Mouse (Mus musculus) intestine, embryonic 15.5 days (tissue): ENCODE measurements at regions not wholly inside any gene's neighbourhood (a gene's known extent, or its start where the extent isn't known, plus 50 kb on each side); places are given as distances from the start of the nearest gene placed in this dataset.

ENCODE experiments used
- ATAC-seq: fragments of 200-750 bp; cut with Nextera tagmentation; 2 replicates; pipeline ENCODE4 v1.8.0; 2017; ENCODE audit warnings: moderate TSS enrichment, moderate library complexity
- H3K27ac ChIP-seq: fragments of 300-500 bp; sonication (generic); 2 replicates; pipeline ENCODE4 v1.5.1; 2015; ENCODE audit warnings: mild to moderate bottlenecking, inconsistent platforms
- H3K27me3 ChIP-seq: fragments of 300-500 bp; sonication (generic); replicated peaks from 2 replicates; pipeline ENCODE4 v1.6.1; 2015; ENCODE audit warnings: inconsistent platforms
- H3K36me3 ChIP-seq: fragments of 300-500 bp; sonication (generic); 2 replicates; pipeline ENCODE4 v1.6.1; 2015; ENCODE audit warnings: inconsistent platforms
- H3K4me1 ChIP-seq: fragments of 300-500 bp; sonication (generic); replicated peaks from 2 replicates; pipeline ENCODE4 v1.6.1; 2015; ENCODE audit warnings: inconsistent platforms
- H3K4me2 ChIP-seq: fragments of 300-500 bp; sonication (generic); replicated peaks from 2 replicates; pipeline ENCODE4 v1.6.1; 2015; ENCODE audit warnings: mild to moderate bottlenecking, inconsistent platforms
- H3K4me3 ChIP-seq: fragments of 300-500 bp; sonication (generic); replicated peaks from 2 replicates; pipeline ENCODE4 v1.5.1; 2015; ENCODE audit warnings: inconsistent platforms
- H3K9ac ChIP-seq: fragments of 300-500 bp; sonication (generic); 2 replicates; pipeline ENCODE4 v1.6.1; 2015; ENCODE audit warnings: inconsistent platforms
- H3K9me3 ChIP-seq: fragments of 300-500 bp; sonication (generic); 2 replicates; pipeline ENCODE4 v1.6.1; 2016; ENCODE audit warnings: inconsistent platforms
- whole genome bisulfite sequencing: fragments of 180-500 bp; shearing (Covaris S2); methylation state at CpG from one replicate; pipeline ENCODE4 v1.1.7; 2015; 5-methylcytosine and 5-hydroxymethylcytosine counted together

- Histone ChIP-seq H3K27me3 (no peaks in the 10 kb centered on the region), H3K4me3 (no peak overlapping the region), H3K9ac (no peak overlapping the region), H3K4me2 (no peak overlapping the region), H3K9me3 (no peaks in the 10 kb centered on the region), H3K36me3 (no peaks in the 10 kb centered on the region), H3K4me1 (no peaks in the 10 kb centered on the region), H3K27ac (no peak overlapping the region)
- ATAC-seq: no peak
- 75% methylated on average over 8 of the region's 8 CpGs for WGBS
Observed at GRCm38 (mm10) chr11:114611690-114612089, 56.6 kb upstream of the Rpl38 start.

- no peaks in the 10 kb centered on the region for H3K9me3 ChIP-seq
- no peak overlapping the region for H3K9ac ChIP-seq
- H3K4me2 ChIP-seq: no peak overlapping the region
- H3K4me3 ChIP-seq: no peak overlapping the region
- WGBS: 89% methylated on average over 9 of the region's 9 CpGs
- no peak overlapping the region for H3K27ac ChIP-seq
- H3K4me1 ChIP-seq: no peaks in the 10 kb centered on the region
- ATAC-seq: no peak
- no peaks in the 10 kb centered on the region for H3K36me3 ChIP-seq
- no peaks in the 10 kb centered on the region for H3K27me3 ChIP-seq
Observed at GRCm38 (mm10) chr11:114608009-114608408, 60.3 kb upstream of the Rpl38 start.

DNA sequence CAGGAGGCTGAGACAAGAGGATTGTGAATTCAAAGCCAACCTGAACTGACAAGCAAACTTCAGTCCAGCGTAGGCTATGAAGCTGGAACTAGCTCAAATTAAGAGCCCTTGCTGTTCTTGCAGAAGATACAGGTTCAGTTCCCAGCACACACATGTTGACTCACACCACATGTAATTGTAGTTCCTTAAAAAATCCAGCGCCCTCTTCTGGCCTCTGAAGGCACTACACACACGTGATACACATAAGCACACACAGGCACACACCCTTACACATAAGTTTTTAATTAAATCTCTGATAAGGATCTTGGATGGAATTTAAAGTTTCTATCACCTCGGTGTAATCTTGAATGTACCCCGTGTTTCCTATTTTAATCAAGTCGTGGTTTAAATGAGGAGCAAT is 65.2 kb upstream of the Rpl38 start:
- no peaks in the 10 kb centered on the region for H3K4me1 ChIP-seq
- no peak for ATAC-seq
- no peak overlapping the region for H3K4me3 ChIP-seq
- H3K27me3 ChIP-seq: no peaks in the 10 kb centered on the region
- no peak overlapping the region for H3K4me2 ChIP-seq
- no peaks in the 10 kb centered on the region for H3K9me3 ChIP-seq
- H3K27ac ChIP-seq: no peak overlapping the region
- H3K9ac ChIP-seq: no peak overlapping the region
- 78% methylated on average over 6 of the region's 6 CpGs for WGBS
- no peaks in the 10 kb centered on the region for H3K36me3 ChIP-seq

GRCm38 (mm10) chr11:114597225-114597624 is 71.1 kb upstream of the Rpl38 start:
- Histone ChIP-seq H3K27me3 (no peaks in the 10 kb centered on the region), H3K27ac (no peak overlapping the region), H3K4me1 (no peaks in the 10 kb centered on the region), H3K9ac (no peak overlapping the region), H3K4me3 (no peak overlapping the region), H3K36me3 (no peaks in the 10 kb centered on the region), H3K4me2 (no peak overlapping the region), H3K9me3 (no peaks in the 10 kb centered on the region)
- WGBS: 33% methylated on average over 2 of the region's 2 CpGs
- ATAC-seq: no peak

- 56% methylated on average over 9 of the region's 9 CpGs for WGBS
Observed at GRCm38 (mm10) chr11:114592961-114593360, 75.4 kb upstream of the Rpl38 start.

DNA sequence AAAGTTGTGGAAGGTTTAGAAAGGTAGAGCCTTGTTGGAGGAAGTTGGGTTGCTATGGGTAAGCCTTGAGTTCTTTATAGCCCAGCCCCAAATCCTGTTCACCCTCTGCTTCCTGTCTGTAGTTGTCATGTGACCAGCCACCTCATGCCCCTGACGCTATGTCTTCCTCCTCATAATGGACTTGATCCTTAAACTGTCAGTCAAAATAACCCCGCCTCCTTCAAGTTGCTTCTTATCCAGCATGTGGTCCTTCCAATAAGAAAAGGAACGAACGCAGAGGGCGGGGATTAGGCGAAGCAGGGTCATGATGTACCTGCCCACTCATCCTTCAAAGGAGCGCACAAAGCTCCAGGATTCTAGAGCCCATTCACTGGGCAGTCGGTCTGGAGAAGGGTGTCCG is 79.8 kb upstream of the Rpl38 start:
- no peaks in the 10 kb centered on the region for H3K4me1 ChIP-seq
- ATAC-seq: no peak
- 70% methylated on average over 9 of the region's 9 CpGs for WGBS
- H3K9ac ChIP-seq: no peak overlapping the region
- H3K4me2 ChIP-seq: no peak overlapping the region
- no peak overlapping the region for H3K27ac ChIP-seq
- no peaks in the 10 kb centered on the region for H3K9me3 ChIP-seq
- H3K4me3 ChIP-seq: no peak overlapping the region
- H3K36me3 ChIP-seq: no peaks in the 10 kb centered on the region
- H3K27me3 ChIP-seq: no peaks in the 10 kb centered on the region

More at GRCm38 (mm10) chr11:114592961-114593360, 75.4 kb upstream of the Rpl38 start:
- H3K27ac ChIP-seq: no peak overlapping the region
- ATAC-seq: no peak
- no peaks in the 10 kb centered on the region for H3K9me3 ChIP-seq
- H3K4me2 ChIP-seq: no peak overlapping the region
- no peaks in the 10 kb centered on the region for H3K36me3 ChIP-seq
- no peak overlapping the region for H3K4me3 ChIP-seq
- H3K9ac ChIP-seq: no peak overlapping the region
- no peaks in the 10 kb centered on the region for H3K27me3 ChIP-seq
- no peaks in the 10 kb centered on the region for H3K4me1 ChIP-seq

DNA sequence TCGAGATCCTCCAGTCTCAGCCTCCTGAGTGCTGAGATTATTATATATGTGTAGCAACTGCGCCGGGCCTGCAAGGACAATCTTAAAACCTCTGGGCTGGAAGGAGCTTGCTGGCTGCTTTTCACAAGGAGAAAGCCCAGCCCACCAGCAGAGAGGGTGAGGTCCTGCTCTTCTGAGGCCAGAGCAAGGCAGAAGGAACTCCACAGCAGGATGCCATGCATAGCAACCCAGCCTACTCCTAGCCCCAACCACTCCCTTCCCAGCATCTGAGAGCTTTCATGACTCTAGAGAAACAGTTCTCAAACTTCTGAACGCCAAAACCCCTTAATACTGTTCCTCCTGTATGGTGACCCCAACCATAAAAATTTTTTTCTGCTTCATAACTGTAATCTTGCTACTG is 80.3 kb upstream of the Rpl38 start:
- Histone ChIP-seq H3K4me3 (no peak overlapping the region), H3K4me2 (no peak overlapping the region), H3K27me3 (no peaks in the 10 kb centered on the region), H3K36me3 (no peaks in the 10 kb centered on the region), H3K27ac (no peak overlapping the region), H3K9ac (no peak overlapping the region), H3K4me1 (no peaks in the 10 kb centered on the region), H3K9me3 (no peaks in the 10 kb centered on the region)
- WGBS: 86% methylated on average over 4 of the region's 4 CpGs
- ATAC-seq: no peak

- Histone ChIP-seq H3K9me3 (no peaks in the 10 kb centered on the region), H3K4me1 (no peaks in the 10 kb centered on the region), H3K4me2 (no peak overlapping the region), H3K9ac (no peak overlapping the region), H3K36me3 (no peaks in the 10 kb centered on the region), H3K27ac (no peak overlapping the region), H3K27me3 (no peaks in the 10 kb centered on the region), H3K4me3 (no peak overlapping the region)
- 86% methylated on average over 12 of the region's 12 CpGs for WGBS
- no peak for ATAC-seq
Observed at GRCm38 (mm10) chr11:114586400-114586799, 81.9 kb upstream of the Rpl38 start.

DNA sequence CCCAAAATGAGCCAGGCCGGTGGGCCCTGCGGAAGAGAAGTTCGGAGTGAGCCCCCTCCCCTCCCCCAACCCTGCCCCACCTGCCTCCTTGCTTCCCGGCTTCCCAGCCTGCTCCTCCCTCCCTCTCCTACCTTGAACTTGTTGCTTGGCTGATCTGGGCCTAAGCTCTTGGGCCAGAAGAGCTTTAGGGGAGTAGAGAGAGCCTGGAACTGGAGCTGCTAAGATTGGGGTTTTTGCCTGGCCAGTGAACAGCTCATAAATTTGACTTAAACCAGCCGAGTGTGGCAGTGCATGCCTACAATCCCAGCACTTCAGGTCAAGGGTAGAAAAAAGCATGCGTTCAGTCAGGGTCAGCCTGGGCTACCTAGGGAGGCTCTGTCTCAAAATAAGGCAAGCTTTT is 83.5 kb upstream of the Rpl38 start:
- 72% methylated on average over 6 of the region's 6 CpGs for WGBS
- H3K9ac ChIP-seq: no peak overlapping the region
- no peaks in the 10 kb centered on the region for H3K4me1 ChIP-seq
- H3K4me3 ChIP-seq: no peak overlapping the region
- H3K27ac ChIP-seq: no peak overlapping the region
- H3K9me3 ChIP-seq: no peaks in the 10 kb centered on the region
- no peak overlapping the region for H3K4me2 ChIP-seq
- H3K27me3 ChIP-seq: no peaks in the 10 kb centered on the region
- H3K36me3 ChIP-seq: no peaks in the 10 kb centered on the region
- no peak for ATAC-seq

DNA sequence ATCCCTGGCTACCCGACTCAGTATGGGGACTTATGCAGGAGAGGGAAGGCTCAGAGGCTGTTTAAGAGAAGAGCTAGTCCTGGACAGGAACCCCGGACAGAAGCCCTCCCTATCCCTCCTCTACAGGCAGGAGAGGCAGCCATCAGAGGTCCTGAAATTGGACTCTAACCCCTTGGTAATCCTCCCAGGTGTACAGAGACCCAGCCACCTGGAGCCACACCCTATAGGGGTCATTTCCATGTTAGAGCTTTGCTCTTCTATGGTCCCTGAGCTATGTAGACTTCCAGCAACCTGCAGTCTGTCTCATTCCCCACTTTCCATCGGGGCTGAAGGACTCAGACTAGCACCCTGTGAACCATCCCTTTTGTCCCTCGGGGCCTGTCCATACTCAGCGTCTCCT is 84.2 kb upstream of the Rpl38 start:
- WGBS: 68% methylated on average over 5 of the region's 5 CpGs

DNA sequence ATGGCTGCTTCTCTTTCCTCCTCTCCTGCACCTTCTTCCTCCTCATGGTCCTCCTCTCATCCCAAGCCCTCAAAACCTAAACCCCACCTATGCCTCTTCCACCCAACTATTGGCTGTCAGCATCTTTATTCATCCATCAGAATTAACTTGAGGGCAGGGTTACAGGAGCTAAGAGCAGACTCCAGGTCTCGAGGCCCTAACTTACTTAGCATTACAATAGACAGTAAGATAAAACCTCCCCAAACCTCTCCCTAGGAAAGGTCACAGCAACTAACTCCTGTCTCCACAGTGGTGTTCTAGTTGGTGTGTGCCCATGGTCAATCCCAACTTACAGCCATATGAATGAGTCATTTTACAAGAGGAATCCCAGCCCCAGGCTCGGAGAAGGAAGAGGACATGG is 88.3 kb upstream of the Rpl38 start:
- no peaks in the 10 kb centered on the region for H3K36me3 ChIP-seq
- ATAC-seq: no peak

More for the DNA sequence above, 84.2 kb upstream of the Rpl38 start:
- Histone ChIP-seq H3K4me2 (no peak overlapping the region), H3K4me3 (no peak overlapping the region), H3K9me3 (no peaks in the 10 kb centered on the region), H3K36me3 (no peaks in the 10 kb centered on the region), H3K4me1 (no peaks in the 10 kb centered on the region), H3K9ac (no peak overlapping the region), H3K27me3 (no peaks in the 10 kb centered on the region), H3K27ac (no peak overlapping the region)
- ATAC-seq: peak; percentile 74

DNA sequence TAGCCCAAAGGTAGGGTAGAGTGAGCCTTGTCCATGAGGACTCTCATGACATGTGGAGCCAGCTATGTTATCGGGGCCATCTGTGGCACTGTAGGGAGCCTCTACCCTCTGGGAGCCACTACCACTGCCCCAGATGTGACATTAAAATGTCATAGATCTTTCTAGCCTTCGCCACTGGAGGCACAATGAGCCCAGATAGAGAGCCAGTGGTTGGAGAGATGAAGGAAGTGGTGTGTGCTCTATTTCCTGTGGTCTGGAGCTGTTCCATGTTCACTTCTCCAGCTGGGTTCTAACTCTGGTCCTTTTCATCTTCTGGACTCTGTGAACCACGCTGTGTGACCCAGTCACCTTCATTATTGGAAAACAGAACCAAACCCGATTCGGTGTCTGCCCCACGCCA is 89.8 kb upstream of the Rpl38 start:
- H3K9ac ChIP-seq: no peak overlapping the region
- no peaks in the 10 kb centered on the region for H3K27me3 ChIP-seq
- H3K4me2 ChIP-seq: no peak overlapping the region
- no peaks in the 10 kb centered on the region; the same call in 1 of the 2 replicates for H3K9me3 ChIP-seq
- H3K36me3 ChIP-seq: no peaks in the 10 kb centered on the region
- WGBS: 89% methylated on average over 6 of the region's 6 CpGs
- H3K27ac ChIP-seq: no peak overlapping the region
- H3K4me3 ChIP-seq: no peak overlapping the region
- ATAC-seq: no peak
- H3K4me1 ChIP-seq: no peaks in the 10 kb centered on the region

More for the DNA sequence above, 88.3 kb upstream of the Rpl38 start:
- Histone ChIP-seq H3K27ac (no peak overlapping the region), H3K9me3 (no peaks in the 10 kb centered on the region; the same call in 1 of the 2 replicates), H3K9ac (no peak overlapping the region), H3K4me2 (no peak overlapping the region), H3K27me3 (no peaks in the 10 kb centered on the region), H3K4me3 (no peak overlapping the region), H3K4me1 (no peaks in the 10 kb centered on the region)
- 78% methylated on average over 2 of the region's 2 CpGs for WGBS

DNA sequence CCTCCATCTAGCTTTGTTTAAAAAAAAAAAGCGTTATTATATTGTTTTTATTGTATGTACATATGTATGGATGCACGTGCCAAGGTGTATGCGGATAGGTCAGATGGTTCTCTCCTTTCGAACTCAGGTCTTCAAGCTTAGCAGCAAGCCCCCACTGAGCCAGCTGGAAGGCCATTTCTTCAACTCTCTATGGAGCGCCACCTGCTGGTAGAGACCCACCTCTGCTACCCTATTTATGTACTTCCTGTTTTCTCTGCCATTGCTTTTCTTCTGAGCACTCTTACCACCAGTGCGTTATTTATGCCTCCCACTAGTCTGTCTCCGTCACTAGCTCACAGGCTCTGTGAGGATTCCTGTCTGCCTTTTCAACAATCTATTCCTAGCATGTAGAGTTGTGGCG is 91.5 kb upstream of the Rpl38 start:
- Histone ChIP-seq H3K4me1 (no peaks in the 10 kb centered on the region), H3K9ac (no peak overlapping the region), H3K27ac (no peak overlapping the region), H3K4me3 (no peak overlapping the region), H3K27me3 (no peaks in the 10 kb centered on the region), H3K4me2 (no peak overlapping the region), H3K36me3 (no peaks in the 10 kb centered on the region), H3K9me3 (no peaks in the 10 kb centered on the region; the same call in 1 of the 2 replicates)
- 85% methylated on average over 8 of the region's 8 CpGs for WGBS
- no peak for ATAC-seq
